Mouse (Mus musculus) stomach, embryonic 16.5 days (tissue): ENCODE measurements around the gene Fbln2. TPM values are rescaled to one million over a fixed set of nuclear protein-coding genes. Genes with fewer than 3 reads are reported as not detected.

Source experiments
- ATAC-seq: fragments of 200-750 bp; cut with Nextera tagmentation; 2 replicates; pipeline ENCODE4 v1.8.0; 2017; ENCODE audit warnings: moderate number of reproducible peaks, moderate TSS enrichment; ENCODE audit not compliant: insufficient read depth, low FRiP score
- H3K27ac ChIP-seq: fragments of 300-500 bp; sonication (generic); 2 replicates; pipeline ENCODE4 v1.5.1; 2014; ENCODE audit warnings: low read length
- H3K27me3 ChIP-seq: fragments of 300-500 bp; sonication (generic); 2 replicates; pipeline ENCODE4 v1.6.1; 2014; ENCODE audit warnings: low read length, control low read depth, mixed read lengths; ENCODE audit not compliant: control insufficient read depth, insufficient read depth
- H3K36me3 ChIP-seq: fragments of 300-500 bp; sonication (generic); 2 replicates; pipeline ENCODE4 v1.6.1; 2014; ENCODE audit warnings: low read length; ENCODE audit not compliant: control insufficient read depth, insufficient read depth
- H3K4me1 ChIP-seq: fragments of 300-500 bp; sonication (generic); 2 replicates; pipeline ENCODE4 v1.6.1; 2014; ENCODE audit warnings: low read length, control low read depth, mixed read lengths; ENCODE audit not compliant: control insufficient read depth, insufficient read depth
- H3K4me2 ChIP-seq: fragments of 300-500 bp; sonication (generic); 2 replicates; pipeline ENCODE4 v1.6.1; 2014; ENCODE audit warnings: low read depth, low read length, mixed read lengths
- H3K4me3 ChIP-seq: fragments of 300-500 bp; sonication (generic); replicated peaks from 2 replicates; pipeline ENCODE4 v1.5.1; 2014; ENCODE audit warnings: mild to moderate bottlenecking, low read length
- H3K9ac ChIP-seq: fragments of 300-500 bp; sonication (generic); 2 replicates; pipeline ENCODE4 v1.6.1; 2014; ENCODE audit warnings: low read length
- H3K9me3 ChIP-seq: fragments of 300-500 bp; sonication (generic); replicated peaks from 2 replicates; pipeline ENCODE4 v1.6.1; 2016; ENCODE audit warnings: low read length, control low read depth; ENCODE audit not compliant: control insufficient read depth
- WGBS: fragments of 180-500 bp; shearing (Covaris S2); extraction: QIAGEN DNeasy Blood & Tissue Kit; methylation state at CpG from one replicate; pipeline ENCODE4 v1.1.7; 2014; 5-methylcytosine and 5-hydroxymethylcytosine counted together
- polyA plus RNA-seq: library from polyadenylated mRNA; unstranded; fragments of >200 nt; fragmentation: Nextera tagmentation; extraction: Ambion mirVana; gene quantifications from 2 replicates; pipeline ENCODE4 v1.2.1, GENCODE M21; 2015

Gene Fbln2
- polyA plus RNA-seq, 1 experiment from 2014 or later = 63.0 TPM

- peak overlapping the region; percentile 2; the same call in 1 of the 2 replicates for H3K9ac ChIP-seq
- no peaks in the 10 kb centered on the region for H3K36me3 ChIP-seq
- peak overlapping the region; percentile 27 for H3K4me3 ChIP-seq
- WGBS = 8% methylated on average over 35 of the region's 35 CpGs
- peak overlapping the region; percentile 40 for H3K4me2 ChIP-seq
- ATAC-seq = no peak
- no peaks in the 10 kb centered on the region for H3K9me3 ChIP-seq
- H3K27ac ChIP-seq = no peak overlapping the region
- H3K27me3 ChIP-seq = peaks cover 43% of the 10 kb centered on the region
- 0 out of 2 replicates have a peak, but pooled peaks cover 3% of the 10 kb centered on the region for H3K4me1 ChIP-seq
Measured at GRCm38 (mm10) chr6:91284521-91285449, 72.5 kb downstream of the Fbln2 start.

DNA sequence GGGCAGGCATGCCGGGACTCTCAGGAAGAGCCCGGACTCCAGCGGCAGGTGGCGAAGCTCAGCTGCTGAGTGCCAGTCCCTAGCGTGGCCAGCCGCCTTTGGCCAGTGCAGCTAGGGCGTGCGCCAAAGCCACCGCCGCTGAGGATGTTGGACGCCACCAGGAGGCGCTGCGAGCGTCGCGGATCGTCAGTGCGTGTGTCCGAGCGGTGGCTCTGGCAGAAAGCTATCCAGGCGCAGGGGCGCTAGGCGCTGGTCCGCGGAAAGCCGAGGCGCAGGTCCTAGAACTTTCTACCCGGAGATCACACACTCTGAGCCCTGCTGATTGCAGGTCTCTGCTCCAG, 73.2 kb downstream of the Fbln2 start:
- peak; percentile 54; the same call in 1 of the 2 replicates for ATAC-seq
- 0 out of 2 replicates have a peak, but pooled peaks cover 3% of the 10 kb centered on the region for H3K4me1 ChIP-seq
- 0% methylated on average over 28 of the region's 28 CpGs for WGBS
- peak overlapping the region; percentile 27 for H3K4me3 ChIP-seq
- H3K4me2 ChIP-seq = peak overlapping the region; percentile 40
- H3K27me3 ChIP-seq = peaks cover 43% of the 10 kb centered on the region
- peak overlapping the region; percentile 2; the same call in 1 of the 2 replicates for H3K9ac ChIP-seq
- H3K36me3 ChIP-seq = no peaks in the 10 kb centered on the region
- H3K27ac ChIP-seq = no peak overlapping the region
- no peaks in the 10 kb centered on the region for H3K9me3 ChIP-seq

DNA sequence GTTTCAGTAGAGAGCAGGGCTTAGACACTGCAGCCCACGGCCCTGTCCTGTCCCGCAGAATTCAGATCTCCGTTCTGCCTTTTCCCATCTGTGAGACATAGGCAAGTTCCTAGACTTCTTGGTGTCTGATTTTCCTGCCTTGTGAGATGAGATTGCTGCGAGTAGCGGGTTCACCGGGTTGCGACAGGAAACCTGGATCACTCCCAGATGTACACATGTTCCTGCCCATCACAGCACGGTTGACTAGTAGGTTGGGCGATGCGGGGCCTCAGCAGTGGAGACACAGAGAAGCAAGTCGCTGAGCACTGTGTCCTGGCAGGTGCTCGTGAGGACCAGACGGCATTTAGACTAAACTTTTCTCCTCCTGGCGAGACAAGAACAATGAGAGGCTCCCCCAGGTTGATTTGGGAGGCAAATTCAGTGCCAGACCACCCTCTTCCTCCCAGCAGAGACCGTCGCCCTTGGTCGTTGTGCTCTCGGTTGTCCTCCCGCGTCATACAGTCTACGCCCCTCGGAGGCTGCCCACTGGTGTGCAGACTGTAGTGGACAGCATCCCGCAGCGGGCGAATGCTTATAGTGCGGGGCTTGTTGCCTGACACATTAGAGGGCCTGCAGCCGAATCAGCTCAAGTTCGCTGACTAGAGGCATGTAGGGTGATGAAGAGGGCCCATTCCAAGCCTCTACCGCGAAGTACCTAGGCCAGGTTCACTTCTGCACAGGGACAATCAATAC, 73.7 kb downstream of the Fbln2 start:
- Histone ChIP-seq H3K9ac (no peak overlapping the region), H3K4me3 (peak overlapping the region; percentile 27), H3K27me3 (peaks cover 43% of the 10 kb centered on the region), H3K27ac (no peak overlapping the region), H3K36me3 (no peaks in the 10 kb centered on the region), H3K4me2 (peak overlapping the region; percentile 40), H3K4me1 (0 out of 2 replicates have a peak, but pooled peaks cover 3% of the 10 kb centered on the region), H3K9me3 (no peaks in the 10 kb centered on the region)
- no peak; the same call in 1 of the 2 replicates for ATAC-seq
- 34% methylated on average over 30 of the region's 30 CpGs for WGBS

GRCm38 (mm10) chr6:91286624-91287023, 74.4 kb downstream of the Fbln2 start:
- H3K9me3 ChIP-seq = no peaks in the 10 kb centered on the region
- H3K27ac ChIP-seq = no peak overlapping the region
- no peak overlapping the region for H3K4me2 ChIP-seq
- H3K27me3 ChIP-seq = peaks cover 43% of the 10 kb centered on the region
- 4% methylated on average over 15 of the region's 15 CpGs for WGBS
- H3K9ac ChIP-seq = no peak overlapping the region
- 0 out of 2 replicates have a peak, but pooled peaks have one; percentile 6 for ATAC-seq
- H3K4me1 ChIP-seq = 0 out of 2 replicates have a peak, but pooled peaks cover 3% of the 10 kb centered on the region
- no peaks in the 10 kb centered on the region for H3K36me3 ChIP-seq
- no peak overlapping the region for H3K4me3 ChIP-seq

GRCm38 (mm10) chr6:91287148-91287547, 74.9 kb downstream of the Fbln2 start:
- Histone ChIP-seq H3K9ac (no peak overlapping the region), H3K27ac (no peak overlapping the region), H3K27me3 (peaks cover 43% of the 10 kb centered on the region), H3K9me3 (no peaks in the 10 kb centered on the region), H3K4me1 (0 out of 2 replicates have a peak, but pooled peaks cover 3% of the 10 kb centered on the region), H3K4me2 (no peak overlapping the region), H3K36me3 (no peaks in the 10 kb centered on the region), H3K4me3 (no peak overlapping the region)
- 52% methylated on average over 4 of the region's 4 CpGs for WGBS
- ATAC-seq = no peak

- ATAC-seq = no peak
- Histone ChIP-seq H3K4me3 (no peak overlapping the region), H3K4me1 (0 out of 2 replicates have a peak, but pooled peaks cover 3% of the 10 kb centered on the region), H3K27me3 (peaks cover 43% of the 10 kb centered on the region), H3K4me2 (no peak overlapping the region), H3K36me3 (no peaks in the 10 kb centered on the region), H3K27ac (no peak overlapping the region), H3K9me3 (no peaks in the 10 kb centered on the region), H3K9ac (no peak overlapping the region)
- WGBS = 71% methylated on average over 6 of the region's 6 CpGs
Measured at GRCm38 (mm10) chr6:91287636-91288035, 75.4 kb downstream of the Fbln2 start.

- Histone ChIP-seq H3K27ac (no peak overlapping the region), H3K9me3 (no peaks in the 10 kb centered on the region), H3K4me1 (0 out of 2 replicates have a peak, but pooled peaks cover 3% of the 10 kb centered on the region), H3K36me3 (no peaks in the 10 kb centered on the region), H3K9ac (no peak overlapping the region), H3K4me2 (no peak overlapping the region), H3K27me3 (peaks cover 43% of the 10 kb centered on the region), H3K4me3 (no peak overlapping the region)
- no peak for ATAC-seq
- 61% methylated on average over 3 of the region's 3 CpGs for WGBS
Measured at GRCm38 (mm10) chr6:91288251-91288785, 76.1 kb downstream of the Fbln2 start.

- Histone ChIP-seq H3K27ac (no peak overlapping the region), H3K4me2 (no peak overlapping the region), H3K36me3 (no peaks in the 10 kb centered on the region), H3K9ac (no peak overlapping the region), H3K4me1 (0 out of 2 replicates have a peak, but pooled peaks cover 3% of the 10 kb centered on the region), H3K27me3 (peaks cover 42% of the 10 kb centered on the region), H3K9me3 (no peaks in the 10 kb centered on the region), H3K4me3 (no peak overlapping the region)
- 50% methylated on average over 1 of the region's 1 CpGs for WGBS
- ATAC-seq = no peak
Measured at GRCm38 (mm10) chr6:91288961-91289360, 76.7 kb downstream of the Fbln2 start.
